Mouse (Mus musculus) brain, adult 2 months (tissue): ENCODE measurements around the gene Dscam.
A peak's percentile ranks its signal among the peaks of the same experiment; 100 is the strongest.

ENCODE experiments used
- DNase-seq: peaks from one replicate; pipeline ENCODE4 v3.0.0; 2011; ENCODE audit warnings: low read depth, low spot score

Gene Dscam

GRCm38 (mm10) chr16:96567428-96567827 lies 603.1 kb downstream of the Dscam start:
- DNase-seq = no peak

DNA sequence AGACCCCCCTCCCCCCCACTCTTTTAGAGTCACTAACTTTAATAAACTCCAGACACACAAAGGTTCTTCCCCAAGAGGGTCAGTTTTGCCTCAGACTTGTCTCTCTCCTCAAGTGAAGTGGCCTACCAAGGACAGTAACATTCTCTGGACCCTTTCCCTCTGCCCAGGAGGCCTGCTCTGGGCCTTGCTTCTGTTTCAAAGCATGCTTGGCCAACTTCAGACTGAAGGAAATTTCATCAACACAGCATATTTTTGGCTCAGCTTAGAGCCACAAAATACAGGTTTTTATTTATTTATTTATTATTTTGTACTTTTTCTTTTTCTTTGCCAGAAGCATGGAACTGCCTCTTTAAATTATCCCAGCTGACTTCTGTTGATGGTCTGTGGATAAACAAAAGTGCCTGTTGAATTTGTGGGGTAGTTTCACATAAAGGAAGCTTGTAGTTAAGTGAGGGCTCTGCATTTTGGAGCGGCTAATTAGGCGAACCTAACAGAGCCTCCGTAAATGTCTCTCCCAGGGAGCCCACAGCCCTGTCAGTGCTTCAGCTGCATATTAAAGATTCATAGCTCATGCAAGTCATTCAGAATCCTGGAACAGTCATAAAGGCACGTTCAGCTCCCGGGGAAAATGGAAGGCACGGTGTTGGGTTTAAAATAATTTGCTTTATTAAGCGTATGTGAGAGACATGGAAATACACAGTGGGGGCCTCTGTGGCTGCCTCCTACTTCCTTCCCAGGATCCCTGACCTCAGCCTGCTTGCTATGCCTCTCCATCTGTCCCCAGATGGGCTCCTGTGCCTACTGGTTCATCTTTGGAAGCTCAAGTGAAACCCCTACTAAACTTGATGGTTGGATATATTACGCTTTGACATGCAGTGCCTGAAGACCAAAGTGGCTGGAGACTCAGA lies 606.9 kb downstream of the Dscam start:
- DNase-seq = peak; percentile 41

- DNase-seq = peak; percentile 48
These were observed 610.8 kb downstream of the Dscam start for GRCm38 (mm10) chr16:96559796-96560195.

DNA sequence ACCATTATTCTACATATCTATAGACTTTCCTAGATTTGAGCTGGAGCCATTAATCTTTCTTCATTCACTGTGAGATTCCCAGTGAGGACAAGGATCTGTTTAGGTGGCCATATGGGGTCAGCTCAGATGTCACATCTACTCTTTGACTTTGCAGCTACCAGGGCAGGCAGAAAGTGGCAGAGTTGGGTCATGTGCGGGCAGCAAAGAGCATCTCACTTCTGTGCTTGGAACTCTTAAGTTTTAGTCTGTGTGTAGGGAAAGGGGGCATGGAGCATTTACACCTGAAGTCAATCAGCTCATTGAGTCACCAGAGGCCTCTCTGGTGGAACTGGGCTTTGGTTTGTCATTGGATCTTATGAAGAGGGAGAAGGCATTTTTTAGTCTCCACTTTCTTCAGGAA lies 612.2 kb downstream of the Dscam start:
- no peak for DNase-seq

DNA sequence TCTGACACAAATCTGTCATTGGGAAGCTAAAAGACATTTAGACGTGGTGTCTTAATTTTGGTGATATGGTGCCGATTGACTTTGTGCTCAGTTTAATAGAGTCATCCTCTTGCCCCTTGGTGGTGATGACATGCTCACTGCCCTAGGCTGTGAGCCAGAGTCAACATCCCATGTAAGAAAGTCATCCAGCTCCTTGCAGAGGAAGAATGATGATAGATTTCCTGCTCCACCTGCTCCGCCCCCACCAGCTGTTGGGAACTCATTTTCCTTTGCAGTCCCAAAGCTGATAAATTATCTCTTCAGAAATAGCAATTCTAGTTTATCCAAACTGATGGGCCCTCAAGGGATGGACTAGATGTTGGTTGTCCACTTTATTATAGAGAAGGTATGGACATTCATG lies 613.9 kb downstream of the Dscam start:
- DNase-seq = no peak

GRCm38 (mm10) chr16:96555412-96555811 lies 615.1 kb downstream of the Dscam start:
- DNase-seq = peak; percentile 77

GRCm38 (mm10) chr16:96552680-96553079 lies 617.9 kb downstream of the Dscam start:
- DNase-seq = no peak

- DNase-seq = peak; percentile 41
These were observed 629.5 kb downstream of the Dscam start for GRCm38 (mm10) chr16:96541056-96541455.
